Mouse (Mus musculus): ENCODE measurements around the gene Tmem19. TPM values are rescaled to one million over a fixed set of nuclear protein-coding genes. Genes with fewer than 3 reads are reported as not detected.

Tmem19 gene
- polyA plus RNA-seq, 2 experiments: 5.5 to 11.7 TPM

GRCm38 (mm10) chr10:115315473-115316171 lies 46.7 kb downstream of the Tmem19 start, which contains the start of gene Rab21:
Gene Rab21 (minus strand): TSS chr10:115315594.
- under 1% methylated on average over 46 of the region's 48 CpGs for WGBS (ENCODE audit: insufficient replicate concordance)
- H3K4me2 ChIP-seq (ENCODE audit: low read depth): peak within 1 kb of the TSS; percentile 86
- H3K36me3 ChIP-seq (replicated peaks; ENCODE audit: control insufficient read depth, insufficient read depth, low read depth): no peaks in the 10 kb centered on the region
- peak within 1 kb of the TSS; percentile 56 for H3K27ac ChIP-seq
- H3K9ac ChIP-seq (replicated peaks): peak within 1 kb of the TSS; percentile 88
- no peaks in the 10 kb centered on the region for H3K27me3 ChIP-seq (ENCODE audit: control insufficient read depth, insufficient read depth, low read length)
- ATAC-seq (ENCODE audit: insufficient read depth) (peak; percentile 91), DNase-seq (ENCODE audit: low read depth in 3 of 3, low spot score in 3 of 3) (peak; percentile 76 to 81 (median 77))
- no peak for TF ChIP-seq CTCF (IDR thresholded peaks at IDR 0.05; ENCODE audit: low read depth)
- no peaks in the 10 kb centered on the region for H3K9me3 ChIP-seq (ENCODE audit: control insufficient read depth, low read length)
- H3K4me1 ChIP-seq (replicated peaks; ENCODE audit: control insufficient read depth in 2 of 2, insufficient read depth in 2 of 2, low read length in 1 of 2): peaks cover 13 to 23% of the 10 kb centered on the region in 2 experiments
- peak within 1 kb of the TSS; percentile 77 to 87 for H3K4me3 ChIP-seq (ENCODE audit: insufficient read depth in 1 of 2, low read depth in 2 of 2, low read length in 2 of 2)

DNA sequence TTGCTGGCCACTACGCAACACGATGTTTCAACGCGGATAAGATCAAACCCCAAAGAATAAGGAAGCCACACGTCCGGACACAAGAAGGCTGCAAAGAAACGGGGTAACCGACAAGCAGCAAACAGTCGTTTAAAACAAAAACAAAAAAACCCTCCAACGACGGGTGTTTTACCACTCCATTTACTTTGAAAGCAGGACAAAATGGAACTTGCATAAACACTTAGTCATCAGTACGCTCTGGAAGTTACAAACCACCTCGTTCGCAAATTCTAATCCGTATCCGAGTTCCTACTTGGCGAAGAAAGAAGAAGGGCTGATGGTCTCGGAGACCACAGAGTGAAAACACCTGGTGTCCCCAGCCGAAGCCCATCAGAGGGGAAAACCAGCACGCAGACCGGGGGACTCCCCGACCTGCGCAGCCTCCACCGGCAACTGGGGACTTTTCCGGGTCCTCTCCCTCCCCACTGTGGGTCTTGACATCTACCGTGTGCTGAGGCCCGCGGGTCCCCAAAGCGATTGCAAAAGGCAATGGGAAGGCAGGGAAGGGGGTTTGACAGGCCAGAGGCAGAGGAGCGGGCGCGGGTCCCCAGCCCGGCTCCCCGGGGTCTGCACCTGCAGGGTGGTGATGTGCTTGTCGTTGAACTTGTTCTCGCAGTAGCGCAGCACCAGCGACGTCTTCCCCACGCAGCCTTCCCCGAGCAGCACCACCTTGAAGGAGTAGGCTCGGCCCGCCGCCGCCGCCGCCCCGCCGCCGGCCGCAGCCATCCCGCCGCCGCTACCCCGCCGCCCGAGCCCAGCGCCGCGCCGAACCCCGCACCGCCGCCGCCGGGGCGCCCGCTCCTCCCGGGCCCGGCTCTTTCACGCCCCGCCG lies 47.5 kb downstream of the Tmem19 start:
- WGBS (ENCODE audit: insufficient replicate concordance): under 1% methylated on average over 55 of the region's 73 CpGs
- Histone ChIP-seq H3K36me3 (replicated peaks; ENCODE audit: control insufficient read depth, insufficient read depth, low read depth) (no peaks in the 10 kb centered on the region), H3K4me2 (ENCODE audit: low read depth) (peak overlapping the region; percentile 86), H3K4me3 (ENCODE audit: insufficient read depth in 1 of 2, low read depth in 2 of 2, low read length in 2 of 2) (peak overlapping the region; percentile 77 to 87), H3K4me1 (replicated peaks; ENCODE audit: control insufficient read depth in 2 of 2, insufficient read depth in 2 of 2, low read length in 1 of 2) (peaks cover 13 to 23% of the 10 kb centered on the region in 2 experiments), H3K9ac (replicated peaks) (peak overlapping the region; percentile 88), H3K27ac (peak overlapping the region; percentile 56), H3K9me3 (ENCODE audit: control insufficient read depth, low read length) (no peaks in the 10 kb centered on the region), H3K27me3 (ENCODE audit: control insufficient read depth, insufficient read depth, low read length) (no peaks in the 10 kb centered on the region)
- DNase-seq (ENCODE audit: low read depth in 3 of 3, low spot score in 3 of 3): peak in 2 of 3 experiments; percentile 26 to 30
- peak; percentile 77 for ATAC-seq (ENCODE audit: insufficient read depth)
- TF ChIP-seq CTCF (IDR thresholded peaks at IDR 0.05; ENCODE audit: low read depth): no peak
- TF ChIP-seq EP300 (IDR thresholded peaks at IDR 0.05; ENCODE audit: low read depth): no peak

- no peak for TF ChIP-seq CTCF (IDR thresholded peaks at IDR 0.05; ENCODE audit: low read depth)
- TF ChIP-seq EP300 (IDR thresholded peaks at IDR 0.05; ENCODE audit: low read depth): no peak
- Histone ChIP-seq H3K9ac (replicated peaks) (peak overlapping the region; percentile 88), H3K27me3 (ENCODE audit: control insufficient read depth, insufficient read depth, low read length) (no peaks in the 10 kb centered on the region), H3K27ac (no peak overlapping the region; the same call in 1 of the 2 replicates), H3K4me2 (ENCODE audit: low read depth) (peak overlapping the region; percentile 86), H3K36me3 (replicated peaks; ENCODE audit: control insufficient read depth, insufficient read depth, low read depth) (no peaks in the 10 kb centered on the region), H3K4me3 (ENCODE audit: insufficient read depth in 1 of 2, low read depth in 2 of 2, low read length in 2 of 2) (peak overlapping the region; percentile 77 to 87), H3K4me1 (replicated peaks; ENCODE audit: control insufficient read depth in 2 of 2, insufficient read depth in 2 of 2, low read length in 1 of 2) (peaks cover 13 to 23% of the 10 kb centered on the region in 2 experiments), H3K9me3 (ENCODE audit: control insufficient read depth, low read length) (no peaks in the 10 kb centered on the region)
- ATAC-seq (ENCODE audit: insufficient read depth) (no peak), DNase-seq (ENCODE audit: low read depth in 3 of 3, low spot score in 3 of 3) (no peak)
- WGBS (ENCODE audit: insufficient replicate concordance): 6% methylated on average over 6 of the region's 6 CpGs
Measured at GRCm38 (mm10) chr10:115314287-115314581, 48.1 kb downstream of the Tmem19 start.

DNA sequence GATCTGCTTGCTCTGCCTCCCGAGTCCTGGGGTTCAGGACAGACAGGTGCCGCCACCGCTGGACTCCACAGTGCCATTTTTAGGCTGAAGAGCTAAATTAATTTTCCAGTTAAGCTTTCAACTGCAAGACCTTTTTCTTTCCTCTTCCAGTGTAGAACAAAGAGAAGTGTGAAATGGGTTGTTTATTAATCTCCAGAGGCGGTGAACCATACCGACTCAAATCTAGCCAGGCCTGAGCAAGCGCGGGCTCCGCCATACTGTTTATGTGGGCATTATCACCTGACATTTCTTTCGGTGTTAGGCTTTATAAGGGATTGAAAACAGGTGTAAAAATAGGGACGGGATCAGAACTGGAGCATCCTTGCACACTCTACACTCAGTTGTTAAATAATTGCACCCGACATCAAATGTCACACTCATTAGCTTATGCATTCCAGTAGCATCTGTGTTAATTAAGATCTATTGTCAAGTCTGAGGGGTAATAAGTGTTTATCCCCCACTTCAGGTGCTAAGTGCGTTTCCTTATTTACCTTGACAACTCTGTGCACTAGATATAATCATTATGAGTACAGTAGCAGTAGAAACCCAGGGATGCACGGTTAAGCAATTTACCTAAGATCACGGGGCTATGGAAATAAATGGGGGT lies 48.5 kb downstream of the Tmem19 start:
- H3K4me1 ChIP-seq (replicated peaks; ENCODE audit: control insufficient read depth in 2 of 2, insufficient read depth in 2 of 2, low read length in 1 of 2): peaks cover 13 to 23% of the 10 kb centered on the region in 2 experiments
- H3K36me3 ChIP-seq (replicated peaks; ENCODE audit: control insufficient read depth, insufficient read depth, low read depth): no peaks in the 10 kb centered on the region
- TF ChIP-seq EP300 (IDR thresholded peaks at IDR 0.05; ENCODE audit: low read depth): no peak
- H3K4me2 ChIP-seq (ENCODE audit: low read depth): peak overlapping the region; percentile 86
- no peak overlapping the region for H3K27ac ChIP-seq
- no peaks in the 10 kb centered on the region for H3K9me3 ChIP-seq (ENCODE audit: control insufficient read depth, low read length)
- H3K9ac ChIP-seq (replicated peaks): peak overlapping the region; percentile 88
- DNase-seq (ENCODE audit: low read depth in 3 of 3, low spot score in 3 of 3) (no peak), ATAC-seq (ENCODE audit: insufficient read depth) (no peak)
- H3K27me3 ChIP-seq (ENCODE audit: control insufficient read depth, insufficient read depth, low read length): no peaks in the 10 kb centered on the region
- H3K4me3 ChIP-seq (ENCODE audit: insufficient read depth in 1 of 2, low read depth in 2 of 2, low read length in 2 of 2): peak overlapping the region; percentile 77 to 87
- 74% methylated on average over 14 of the region's 14 CpGs for WGBS (ENCODE audit: insufficient replicate concordance)

- Histone ChIP-seq H3K36me3 (replicated peaks; ENCODE audit: control insufficient read depth, insufficient read depth, low read depth) (no peaks in the 10 kb centered on the region), H3K4me3 (ENCODE audit: insufficient read depth in 1 of 2, low read depth in 2 of 2, low read length in 2 of 2) (no peak overlapping the region), H3K27ac (no peak overlapping the region), H3K27me3 (ENCODE audit: control insufficient read depth, insufficient read depth, low read length) (no peaks in the 10 kb centered on the region), H3K4me2 (ENCODE audit: low read depth) (no peak overlapping the region), H3K9me3 (ENCODE audit: control insufficient read depth, low read length) (no peaks in the 10 kb centered on the region), H3K9ac (replicated peaks) (no peak overlapping the region), H3K4me1 (replicated peaks; ENCODE audit: control insufficient read depth in 2 of 2, insufficient read depth in 2 of 2, low read length in 1 of 2) (peaks cover 13 to 23% of the 10 kb centered on the region in 2 experiments)
- WGBS (ENCODE audit: insufficient replicate concordance): 81% methylated on average over 3 of the region's 3 CpGs
- TF ChIP-seq CTCF (IDR thresholded peaks at IDR 0.05; ENCODE audit: low read depth) (no peak), EP300 (IDR thresholded peaks at IDR 0.05; ENCODE audit: low read depth) (no peak)
- ATAC-seq (ENCODE audit: insufficient read depth) (no peak), DNase-seq (ENCODE audit: low read depth in 3 of 3, low spot score in 3 of 3) (no peak)
Measured at GRCm38 (mm10) chr10:115312732-115313131, 49.6 kb downstream of the Tmem19 start.

Data from liver, embryonic 14.5 days (tissue).